Mouse (Mus musculus) hindbrain, embryonic 10.5 days (tissue): ENCODE measurements around the gene Caml. TPM values are rescaled to one million over a fixed set of nuclear protein-coding genes. Genes with fewer than 3 reads are reported as not detected.
"Not testable (repeated sequence)": the region's sequence is repeated elsewhere in the genome, so short reads cannot be mapped to it uniquely, and the experiment has no call there.

Source experiments
- DNase-seq: peaks from one replicate; pipeline ENCODE4 v3.0.0-alpha.2; 2017; ENCODE audit warnings: low spot score
- H3K27ac ChIP-seq: fragments of 300-500 bp; sonication (generic); 2 replicates; pipeline ENCODE4 v1.5.1; 2016; ENCODE audit warnings: mild to moderate bottlenecking, moderate library complexity
- H3K27me3 ChIP-seq: fragments of 300-500 bp; sonication (generic); 2 replicates; pipeline ENCODE4 v1.6.1; 2016; ENCODE audit warnings: mild to moderate bottlenecking; ENCODE audit not compliant: poor library complexity, insufficient read depth, severe bottlenecking
- H3K36me3 ChIP-seq: fragments of 300-500 bp; sonication (generic); 2 replicates; pipeline ENCODE4 v1.6.1; 2016; ENCODE audit warnings: mild to moderate bottlenecking, moderate library complexity
- H3K4me1 ChIP-seq: fragments of 300-500 bp; sonication (generic); replicated peaks from 2 replicates; pipeline ENCODE4 v1.6.1; 2016; ENCODE audit warnings: mild to moderate bottlenecking
- H3K4me3 ChIP-seq: fragments of 300-500 bp; sonication (generic); 2 replicates; pipeline ENCODE4 v1.5.1; 2016; ENCODE audit warnings: mild to moderate bottlenecking, moderate library complexity
- H3K9me3 ChIP-seq: fragments of 300-500 bp; sonication (generic); 2 replicates; pipeline ENCODE4 v1.6.1; 2016; ENCODE audit warnings: mild to moderate bottlenecking, moderate library complexity
- WGBS: fragments of 180-500 bp; shearing (Covaris S2); methylation state at CpG from one replicate; pipeline ENCODE4 v1.1.7; 2016; 5-methylcytosine and 5-hydroxymethylcytosine counted together
- polyA plus RNA-seq: library from polyadenylated mRNA; unstranded; fragments of >200 nt; fragmentation: Nextera tagmentation; extraction: Ambion mirVana; gene quantifications from 2 replicates; pipeline ENCODE4 v1.2.1, GENCODE M21; 2016

Caml gene
- 55.0 and 60.9 TPM in 2 replicates for polyA plus RNA-seq

GRCm38 (mm10) chr13:55622649-55623541, at the start of gene Caml:
TSS of gene Caml (plus strand) at chr13:55623005.
- peak within 1 kb of the TSS; percentile 72 for H3K4me3 ChIP-seq
- peaks cover 23% of the 10 kb centered on the region for H3K4me1 ChIP-seq
- no peaks in the 10 kb centered on the region for H3K9me3 ChIP-seq
- no peaks in the 10 kb centered on the region for H3K27me3 ChIP-seq
- under 1% methylated on average over 59 of the region's 59 CpGs for WGBS
- H3K27ac ChIP-seq: peak within 1 kb of the TSS; percentile 97
- peaks cover 31% of the 10 kb centered on the region for H3K36me3 ChIP-seq
- DNase-seq: peak; percentile 90

GRCm38 (mm10) chr13:55573432-55573831, 49.4 kb upstream of the Caml start, which contains the start of gene Tmed9:
TSS of gene Tmed9 (plus strand) at chr13:55573732.
- Histone ChIP-seq H3K27me3 (no peaks in the 10 kb centered on the region), H3K4me1 (peaks cover 28% of the 10 kb centered on the region), H3K4me3 (no peak within 1 kb of the TSS), H3K36me3 (peaks cover 12% of the 10 kb centered on the region), H3K27ac (no peak within 1 kb of the TSS), H3K9me3 (no peaks in the 10 kb centered on the region)
- DNase-seq: no peak
- 99% methylated on average over 2 of the region's 2 CpGs for WGBS

- WGBS: 86% methylated on average over 5 of the region's 5 CpGs
- Histone ChIP-seq H3K4me3 (no peak overlapping the region), H3K4me1 (peaks cover 22% of the 10 kb centered on the region), H3K27me3 (no peaks in the 10 kb centered on the region), H3K36me3 (peaks cover 3% of the 10 kb centered on the region), H3K9me3 (no peaks in the 10 kb centered on the region), H3K27ac (no peak overlapping the region)
- DNase-seq: no peak
Measured at GRCm38 (mm10) chr13:55574321-55574720, 48.5 kb upstream of the Caml start.

- 61% methylated on average over 5 of the region's 5 CpGs for WGBS
- Histone ChIP-seq H3K4me3 (no peak overlapping the region), H3K36me3 (no peaks in the 10 kb centered on the region), H3K27me3 (no peaks in the 10 kb centered on the region), H3K9me3 (no peaks in the 10 kb centered on the region), H3K4me1 (peaks cover 13% of the 10 kb centered on the region), H3K27ac (no peak overlapping the region)
- DNase-seq: no peak
Measured at GRCm38 (mm10) chr13:55575932-55576331, 46.9 kb upstream of the Caml start.

GRCm38 (mm10) chr13:55576872-55577271, 45.9 kb upstream of the Caml start:
- not testable (repeated sequence) for H3K4me3 ChIP-seq, H3K36me3 ChIP-seq, H3K27ac ChIP-seq, DNase-seq, H3K9me3 ChIP-seq, H3K27me3 ChIP-seq, H3K4me1 ChIP-seq
- WGBS: 91% methylated on average over 7 of the region's 7 CpGs

GRCm38 (mm10) chr13:55578086-55578485, 44.7 kb upstream of the Caml start:
- 79% methylated on average over 4 of the region's 4 CpGs for WGBS
- H3K27me3 ChIP-seq: no peaks in the 10 kb centered on the region
- no peak for DNase-seq
- no peaks in the 10 kb centered on the region for H3K4me1 ChIP-seq
- H3K27ac ChIP-seq: no peak overlapping the region
- no peak overlapping the region for H3K4me3 ChIP-seq
- no peaks in the 10 kb centered on the region for H3K36me3 ChIP-seq
- no peaks in the 10 kb centered on the region for H3K9me3 ChIP-seq

- Histone ChIP-seq H3K4me1 (peaks cover 15% of the 10 kb centered on the region), H3K27me3 (0 out of 2 replicates have a peak, but pooled peaks cover 10% of the 10 kb centered on the region), H3K4me3 (no peak overlapping the region; the same call in 1 of the 2 replicates), H3K9me3 (no peaks in the 10 kb centered on the region), H3K27ac (peak overlapping the region; percentile 91; the same call in 1 of the 2 replicates), H3K36me3 (peaks cover 28% of the 10 kb centered on the region)
- WGBS: 73% methylated on average over 4 of the region's 4 CpGs
- DNase-seq: no peak
Measured at GRCm38 (mm10) chr13:55591961-55592490, 30.8 kb upstream of the Caml start.

- 0 out of 2 replicates have a peak, but pooled peaks cover 10% of the 10 kb centered on the region for H3K27me3 ChIP-seq
- peaks cover 15% of the 10 kb centered on the region for H3K4me1 ChIP-seq
- no peaks in the 10 kb centered on the region for H3K9me3 ChIP-seq
- H3K36me3 ChIP-seq: peaks cover 35% of the 10 kb centered on the region
- peak; percentile 98 for DNase-seq
- H3K27ac ChIP-seq: peak overlapping the region; percentile 91
- H3K4me3 ChIP-seq: peak overlapping the region; percentile 67
- 5% methylated on average over 29 of the region's 29 CpGs for WGBS
Measured at GRCm38 (mm10) chr13:55592512-55593253, 30.1 kb upstream of the Caml start.

GRCm38 (mm10) chr13:55593254-55593747, 29.5 kb upstream of the Caml start:
- DNase-seq: no peak
- peaks cover 41% of the 10 kb centered on the region for H3K36me3 ChIP-seq
- 0 out of 2 replicates have a peak, but pooled peaks cover 10% of the 10 kb centered on the region for H3K27me3 ChIP-seq
- under 1% methylated on average over 31 of the region's 31 CpGs for WGBS
- H3K9me3 ChIP-seq: no peaks in the 10 kb centered on the region
- peak overlapping the region; percentile 91 for H3K27ac ChIP-seq
- peaks cover 15% of the 10 kb centered on the region for H3K4me1 ChIP-seq
- H3K4me3 ChIP-seq: peak overlapping the region; percentile 67

- 92% methylated on average over 12 of the region's 12 CpGs for WGBS
- no peak overlapping the region for H3K4me3 ChIP-seq
- no peak for DNase-seq
Measured at GRCm38 (mm10) chr13:55595375-55595774, 27.4 kb upstream of the Caml start.

GRCm38 (mm10) chr13:55596802-55597201, 26.0 kb upstream of the Caml start:
- 0 out of 2 replicates have a peak, but pooled peaks cover 2% of the 10 kb centered on the region for H3K27me3 ChIP-seq
- H3K36me3 ChIP-seq: peaks cover 44% of the 10 kb centered on the region
- H3K9me3 ChIP-seq: no peaks in the 10 kb centered on the region
- H3K4me3 ChIP-seq: no peak overlapping the region
- 97% methylated on average over 12 of the region's 12 CpGs for WGBS
- no peak for DNase-seq
- peaks cover 34% of the 10 kb centered on the region for H3K4me1 ChIP-seq
- H3K27ac ChIP-seq: no peak overlapping the region

More at GRCm38 (mm10) chr13:55595375-55595774, 27.4 kb upstream of the Caml start:
- Histone ChIP-seq H3K27ac (no peak overlapping the region), H3K27me3 (0 out of 2 replicates have a peak, but pooled peaks cover 10% of the 10 kb centered on the region), H3K9me3 (no peaks in the 10 kb centered on the region), H3K36me3 (peaks cover 44% of the 10 kb centered on the region), H3K4me1 (peaks cover 27% of the 10 kb centered on the region)
